Mouse (Mus musculus) CD4-positive, CD25-positive, alpha-beta regulatory T cell, adult 4 months (primary cell): ENCODE data around the gene Zfpm1. TPM values are rescaled to one million over a fixed set of nuclear protein-coding genes. Genes with fewer than 3 reads are reported as not detected.

Experiments used
- ATAC-seq: one replicate; pipeline ENCODE4 v1.8.0; 2017
- polyA plus RNA-seq, 2 experiments: library from polyadenylated mRNA; unstranded; fragments of 100-300 nt; shearing (Covaris generic); gene quantifications; one replicate each; pipeline ENCODE4 v1.2.1; 2017

Gene Zfpm1
- polyA plus RNA-seq, 2 experiments from 2014 or later = 0.46 to 0.82 TPM

DNA sequence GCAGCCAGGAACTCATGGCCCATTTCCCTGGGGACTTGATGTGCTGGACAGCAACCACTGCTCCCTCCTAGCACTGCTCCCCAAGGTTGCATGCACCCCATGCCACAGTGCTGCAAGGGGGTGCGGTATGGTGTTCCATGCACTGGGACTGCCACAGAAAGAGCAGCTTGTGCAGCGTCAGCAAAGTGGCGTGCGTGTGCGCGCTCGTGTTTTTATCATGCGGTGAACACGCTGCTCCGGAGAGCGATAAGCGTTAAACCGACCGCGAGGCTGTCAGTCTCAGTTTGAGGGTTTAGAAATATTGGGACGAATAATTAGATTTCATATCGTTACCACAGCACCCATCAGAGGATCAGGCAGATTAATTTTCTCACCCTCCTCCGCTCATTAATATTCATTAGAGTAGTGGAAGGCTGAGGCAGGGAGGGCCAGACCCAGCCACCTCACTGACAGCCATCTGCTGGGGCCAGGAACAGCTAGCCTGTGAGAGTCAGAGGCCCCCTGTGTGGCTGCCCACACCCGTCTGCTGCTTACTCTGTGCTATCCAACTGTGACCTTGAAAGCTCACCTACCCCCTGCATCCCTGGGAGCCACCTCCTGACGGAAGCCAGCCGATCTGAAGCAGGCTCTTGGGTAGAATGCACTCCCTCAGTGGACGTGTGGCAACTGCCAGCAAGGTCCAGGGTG, 47.8 kb downstream of the Zfpm1 start:
- no peak for ATAC-seq

- ATAC-seq = no peak
Measured at GRCm38 (mm10) chr8:122330446-122331133, 48.6 kb downstream of the Zfpm1 start.

DNA sequence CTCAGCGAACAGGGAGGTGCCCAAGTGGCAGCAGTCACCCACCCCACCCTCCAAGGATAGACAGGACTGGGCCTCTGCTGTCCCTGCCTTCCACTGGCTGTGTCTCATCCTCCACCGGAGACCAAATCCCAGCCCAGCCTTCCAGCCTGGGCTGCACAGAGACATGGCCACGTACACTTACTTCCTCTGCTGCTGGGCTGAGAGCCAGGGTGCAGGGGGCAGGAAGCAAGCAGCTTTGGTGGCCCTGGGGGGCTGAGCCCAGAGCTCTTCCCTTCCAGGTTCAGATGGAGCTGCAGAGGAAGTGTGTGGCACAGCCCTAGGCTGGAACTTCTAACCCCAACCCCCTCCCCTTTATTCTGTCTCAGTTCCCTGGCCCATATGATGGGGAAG, 49.2 kb downstream of the Zfpm1 start:
- no peak for ATAC-seq

- ATAC-seq = peak; percentile 79
Measured at GRCm38 (mm10) chr8:122332753-122333506, 51.0 kb downstream of the Zfpm1 start.

GRCm38 (mm10) chr8:122333531-122333930, 51.6 kb downstream of the Zfpm1 start:
- no peak for ATAC-seq

- ATAC-seq = no peak
Measured at GRCm38 (mm10) chr8:122334791-122335490, 53.0 kb downstream of the Zfpm1 start.

GRCm38 (mm10) chr8:122335638-122336250, 53.8 kb downstream of the Zfpm1 start:
- ATAC-seq = no peak

DNA sequence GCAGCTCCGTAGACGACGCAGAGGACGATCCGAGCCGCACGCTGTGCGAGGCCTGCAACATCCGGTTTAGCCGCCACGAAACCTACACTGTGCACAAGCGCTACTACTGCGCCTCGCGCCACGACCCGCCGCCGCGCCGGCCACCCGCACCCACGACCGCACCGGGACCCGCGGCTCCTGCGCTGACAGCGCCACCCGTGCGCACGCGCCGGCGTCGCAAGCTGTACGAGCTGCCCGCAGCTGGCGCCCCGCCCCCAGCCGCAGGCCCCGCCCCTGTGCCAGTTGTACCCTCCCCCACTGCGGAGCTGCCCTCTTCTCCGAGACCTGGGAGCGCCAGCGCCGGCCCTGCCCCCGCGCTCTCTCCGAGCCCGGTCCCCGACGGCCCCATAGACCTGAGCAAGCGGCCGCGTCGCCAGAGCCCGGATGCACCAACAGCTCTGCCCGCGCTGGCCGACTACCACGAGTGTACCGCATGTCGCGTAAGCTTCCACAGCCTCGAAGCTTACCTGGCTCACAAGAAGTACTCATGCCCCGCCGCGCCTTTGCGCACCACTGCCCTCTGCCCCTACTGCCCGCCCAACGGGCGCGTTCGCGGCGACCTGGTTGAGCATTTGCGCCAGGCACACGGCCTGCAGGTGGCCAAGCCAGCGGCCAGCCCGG, 54.4 kb downstream of the Zfpm1 start:
- ATAC-seq = no peak

GRCm38 (mm10) chr8:122338852-122339251, 56.9 kb downstream of the Zfpm1 start:
- no peak for ATAC-seq

DNA sequence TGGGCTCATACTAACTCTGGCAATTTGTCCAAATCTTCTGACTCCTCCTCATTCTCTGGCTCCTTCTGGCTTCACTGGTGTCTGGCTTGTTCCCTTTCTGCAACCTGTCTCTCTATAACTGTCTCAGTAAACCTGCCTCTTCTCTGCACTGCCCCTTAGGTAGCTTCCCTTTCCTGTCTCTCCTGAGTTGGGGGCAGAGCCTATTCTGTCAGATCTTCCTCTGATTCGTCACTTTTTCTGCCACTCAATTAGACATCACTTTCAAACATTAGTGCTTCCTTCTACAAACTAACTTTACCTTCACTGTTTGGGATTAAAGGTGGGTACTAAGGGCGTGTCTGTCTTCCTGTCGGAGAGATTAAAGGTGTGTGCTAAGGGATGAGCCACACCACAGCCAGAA, 58.8 kb downstream of the Zfpm1 start:
- no peak for ATAC-seq

DNA sequence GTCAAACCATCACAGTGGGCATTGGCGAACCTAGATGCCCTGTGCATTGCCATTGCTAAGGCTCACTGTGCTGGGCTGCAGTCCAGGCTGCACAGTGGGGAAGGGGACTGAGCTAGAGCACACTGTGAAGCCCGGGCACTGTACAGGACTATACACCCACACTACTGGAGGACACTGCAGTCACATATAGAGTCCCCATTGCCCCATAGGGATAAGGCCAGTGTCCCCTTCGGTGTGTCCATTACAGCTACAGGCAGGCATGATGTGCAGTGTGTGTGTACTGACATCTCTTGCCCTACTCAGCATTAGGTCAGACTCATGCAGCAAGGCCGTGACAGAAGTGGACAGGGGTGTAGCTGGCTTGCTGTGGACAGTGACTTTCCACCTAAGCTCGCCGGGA, 59.8 kb downstream of the Zfpm1 start:
- no peak for ATAC-seq

GRCm38 (mm10) chr8:122342362-122342761, 60.4 kb downstream of the Zfpm1 start:
- no peak for ATAC-seq

DNA sequence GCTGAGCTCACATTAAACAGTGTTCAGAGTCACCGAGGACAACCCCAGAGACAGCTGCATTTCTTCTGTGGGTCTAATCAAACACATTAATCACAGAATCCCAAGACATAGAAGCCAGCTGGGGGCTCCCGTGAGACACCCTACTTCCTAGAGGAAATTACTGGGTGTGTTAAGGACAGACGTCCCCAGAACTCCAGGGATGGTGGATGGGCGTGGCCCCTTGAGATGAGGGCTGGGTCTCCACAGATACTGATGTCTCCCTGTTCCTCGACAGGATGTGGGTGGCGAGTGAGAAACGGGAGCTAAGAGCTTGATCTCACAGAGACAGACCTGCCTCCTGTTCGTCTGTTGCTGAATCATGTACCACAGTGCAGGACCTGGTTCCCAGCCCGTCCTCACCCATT, 60.9 kb downstream of the Zfpm1 start:
- peak; percentile 78 for ATAC-seq

DNA sequence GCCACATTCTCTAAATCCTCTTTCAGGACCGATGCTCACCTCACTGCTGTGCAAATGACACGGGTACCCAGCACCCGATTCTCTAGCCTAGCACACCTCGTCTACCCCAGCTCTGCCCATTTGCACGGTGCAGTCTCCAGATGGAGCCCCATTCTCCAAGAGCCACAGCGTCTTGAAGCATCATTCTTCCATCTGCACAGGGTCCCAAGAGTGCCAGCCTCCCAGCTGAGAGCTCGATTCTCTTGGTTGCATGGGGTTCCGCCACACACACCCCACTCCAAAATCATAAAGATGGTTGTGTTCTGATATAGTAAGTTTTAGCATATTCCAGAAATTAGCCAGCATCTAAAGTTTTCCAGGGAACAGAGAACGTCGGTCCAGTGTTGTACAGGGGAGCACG, 61.4 kb downstream of the Zfpm1 start:
- no peak for ATAC-seq

DNA sequence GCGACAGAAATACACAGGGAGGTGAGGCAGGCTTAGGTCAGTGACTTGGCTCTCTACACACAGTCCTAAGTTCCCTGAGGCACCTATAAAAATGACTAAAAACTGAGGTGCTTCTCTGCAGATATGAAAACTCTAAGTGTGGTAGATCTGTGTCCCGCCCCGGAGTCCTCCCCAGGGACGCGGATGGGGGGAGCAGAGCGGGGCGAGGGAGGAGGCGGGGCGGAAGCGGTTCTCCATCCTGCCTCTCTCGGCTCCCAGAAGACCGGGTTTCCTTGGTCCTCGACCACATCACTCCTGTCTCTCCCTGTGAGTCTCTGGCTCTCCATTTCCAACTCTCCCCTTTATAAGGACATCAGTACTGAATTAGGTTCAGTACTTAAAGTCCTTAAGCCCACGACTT, 61.8 kb downstream of the Zfpm1 start:
- peak; percentile 66 for ATAC-seq

- ATAC-seq = no peak
Measured at GRCm38 (mm10) chr8:122344219-122344618, 62.3 kb downstream of the Zfpm1 start.

GRCm38 (mm10) chr8:122345181-122346095, 63.5 kb downstream of the Zfpm1 start:
- ATAC-seq = no peak

GRCm38 (mm10) chr8:122347811-122348552, 66.0 kb downstream of the Zfpm1 start:
- ATAC-seq = no peak

GRCm38 (mm10) chr8:122349357-122350297, 67.7 kb downstream of the Zfpm1 start:
- ATAC-seq = no peak
